Mouse (Mus musculus): ENCODE results near the gene Tmub1.
A peak's percentile ranks its signal among the peaks of the same experiment; 100 is the strongest.

The Tmub1 gene

DNA sequence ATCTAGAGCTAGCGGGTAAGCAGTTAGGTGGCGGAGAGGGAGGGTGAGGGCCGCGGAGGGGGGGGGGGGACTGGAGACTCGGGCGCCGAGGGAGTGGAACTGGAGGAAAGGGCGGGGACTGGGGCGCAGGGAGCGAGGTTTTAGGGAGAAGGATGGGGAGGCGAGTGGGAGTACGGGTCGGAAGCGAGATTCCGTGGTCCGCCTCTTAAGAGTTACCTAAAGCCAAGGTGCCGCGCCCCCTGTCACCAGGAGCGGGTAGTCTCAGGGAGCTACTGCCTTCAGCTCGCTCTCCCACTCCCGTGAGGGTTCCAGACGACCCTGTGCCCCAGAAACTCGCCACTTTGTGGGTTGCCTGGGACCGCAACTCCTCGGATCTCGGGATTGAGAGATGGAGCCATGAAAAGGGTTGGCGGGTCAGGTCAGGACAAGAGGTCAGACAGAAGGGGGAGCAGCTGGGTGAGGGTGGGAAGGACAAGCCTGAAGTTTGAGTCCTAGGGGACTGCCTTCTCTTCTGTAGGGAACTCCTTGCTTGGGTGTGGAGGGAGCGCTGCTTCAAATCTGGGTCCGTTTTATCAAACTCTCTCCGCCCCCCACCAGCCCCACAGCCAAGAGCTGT is 22.1 kb downstream of the Tmub1 start:
- Histone ChIP-seq H3K27me3 (ENCODE audit: insufficient read depth, low read length) (peaks cover 38% of the 10 kb centered on the region), H3K9me3 (ENCODE audit: low read length) (peaks cover 7% of the 10 kb centered on the region), H3K4me1 (replicated peaks; ENCODE audit: low read depth, low read length) (peaks cover 63% of the 10 kb centered on the region), H3K36me3 (ENCODE audit: insufficient read depth, low read length) (peaks cover 26% of the 10 kb centered on the region), H3K4me3 (replicated peaks; ENCODE audit: low read length) (peak overlapping the region; percentile 81)
- TF ChIP-seq NANOG (IDR thresholded peaks at IDR 0.05; ENCODE audit: borderline replicate concordance, low read length) (no peak), POU5F1 (IDR thresholded peaks at IDR 0.05; ENCODE audit: borderline replicate concordance, low read length) (no peak)

DNA sequence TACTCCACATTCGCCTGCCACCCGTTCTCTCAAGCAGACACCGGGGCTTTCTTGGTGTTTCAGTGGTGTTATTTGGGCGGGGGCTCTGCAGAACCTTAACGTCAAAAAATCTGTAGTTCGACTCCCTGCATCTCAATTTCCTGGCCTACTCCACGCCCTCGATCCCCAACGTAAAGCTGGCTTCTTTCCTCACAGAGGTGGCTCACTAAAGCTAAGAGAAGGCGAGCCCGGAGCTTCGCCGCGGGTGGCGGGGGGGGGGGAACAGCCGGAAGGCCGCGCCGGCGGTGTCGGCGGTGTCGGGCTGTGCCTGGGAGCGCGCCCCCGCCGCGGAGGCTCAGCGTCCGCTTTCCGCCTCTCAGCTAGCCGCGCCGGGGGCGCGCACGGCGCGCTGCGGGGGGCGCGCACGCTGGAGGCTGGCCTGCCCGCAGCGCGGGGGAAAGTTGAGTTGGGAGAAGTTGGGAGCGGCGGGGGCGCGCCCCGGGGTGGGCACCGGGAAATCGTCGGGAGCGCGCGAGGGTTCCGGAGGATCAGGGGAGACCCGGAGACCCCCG is 22.7 kb downstream of the Tmub1 start:
- peaks cover 26% of the 10 kb centered on the region for H3K36me3 ChIP-seq (ENCODE audit: insufficient read depth, low read length)
- H3K4me1 ChIP-seq (replicated peaks; ENCODE audit: low read depth, low read length), result peaks cover 63% of the 10 kb centered on the region
- TF ChIP-seq CTCF (conservative IDR thresholded peaks at IDR 0.05; ENCODE audit: low read length), result no peak
- no peak for TF ChIP-seq NANOG (IDR thresholded peaks at IDR 0.05; ENCODE audit: borderline replicate concordance, low read length)
- TF ChIP-seq POU5F1 (IDR thresholded peaks at IDR 0.05; ENCODE audit: borderline replicate concordance, low read length), result no peak
- peak overlapping the region; percentile 81 for H3K4me3 ChIP-seq (replicated peaks; ENCODE audit: low read length)
- peaks cover 38% of the 10 kb centered on the region for H3K27me3 ChIP-seq (ENCODE audit: insufficient read depth, low read length)
- H3K9me3 ChIP-seq (ENCODE audit: low read length), result peaks cover 7% of the 10 kb centered on the region

GRCm38 (mm10) chr5:24424004-24424781 is 23.5 kb downstream of the Tmub1 start:
- Histone ChIP-seq H3K4me1 (replicated peaks; ENCODE audit: low read depth, low read length) (peaks cover 58% of the 10 kb centered on the region), H3K27me3 (ENCODE audit: insufficient read depth, low read length) (peaks cover 38% of the 10 kb centered on the region), H3K9me3 (ENCODE audit: low read length) (peaks cover 7% of the 10 kb centered on the region), H3K4me3 (replicated peaks; ENCODE audit: low read length) (peak overlapping the region; percentile 81), H3K36me3 (ENCODE audit: insufficient read depth, low read length) (peaks cover 28% of the 10 kb centered on the region)
- TF ChIP-seq CTCF (conservative IDR thresholded peaks at IDR 0.05; ENCODE audit: low read length) (no peak), NANOG (IDR thresholded peaks at IDR 0.05; ENCODE audit: borderline replicate concordance, low read length) (no peak), POU5F1 (IDR thresholded peaks at IDR 0.05; ENCODE audit: borderline replicate concordance, low read length) (no peak)

- peaks cover 50% of the 10 kb centered on the region for H3K4me1 ChIP-seq (replicated peaks; ENCODE audit: low read depth, low read length)
- TF ChIP-seq POU5F1 (IDR thresholded peaks at IDR 0.05; ENCODE audit: borderline replicate concordance, low read length), result no peak
- TF ChIP-seq NANOG (IDR thresholded peaks at IDR 0.05; ENCODE audit: borderline replicate concordance, low read length), result peak; percentile 58; the same call in 1 of the 2 replicates
- TF ChIP-seq CTCF (conservative IDR thresholded peaks at IDR 0.05; ENCODE audit: low read length), result no peak
- peaks cover 33% of the 10 kb centered on the region for H3K27me3 ChIP-seq (ENCODE audit: insufficient read depth, low read length)
- H3K9me3 ChIP-seq (ENCODE audit: low read length), result peaks cover 7% of the 10 kb centered on the region
- H3K36me3 ChIP-seq (ENCODE audit: insufficient read depth, low read length), result peaks cover 37% of the 10 kb centered on the region
- H3K4me3 ChIP-seq (replicated peaks; ENCODE audit: low read length), result peak within 1 kb of the TSS; percentile 81
These were observed 24.3 kb downstream of the Tmub1 start, which contains the start of the genes Cdk5 and Slc4a2 for GRCm38 (mm10) chr5:24423129-24424003. Cdk5 (minus strand) TSS chr5:24423530. Slc4a2 (plus strand) TSS chr5:24423837.

DNA sequence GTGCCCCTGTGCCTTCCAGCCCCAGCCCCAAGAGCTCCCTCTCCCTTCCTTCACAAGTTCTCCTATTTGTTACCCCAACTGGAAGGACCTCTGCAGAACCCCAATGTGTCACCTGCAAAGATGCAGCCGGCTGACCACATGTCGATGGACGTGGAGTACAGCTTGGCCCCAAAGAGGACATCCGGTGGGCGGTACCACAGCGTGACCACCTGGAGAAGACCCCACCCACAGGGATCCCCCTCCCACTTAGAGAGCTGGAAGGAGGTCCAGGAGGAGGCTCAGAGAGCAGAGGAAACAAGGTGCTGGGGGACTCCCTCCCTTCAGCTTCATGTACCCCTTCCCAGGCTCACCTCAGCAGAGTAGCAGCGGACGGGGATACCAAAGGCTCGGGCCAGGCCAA is 27.3 kb downstream of the Tmub1 start:
- Histone ChIP-seq H3K4me3 (replicated peaks; ENCODE audit: low read length) (no peak overlapping the region), H3K27me3 (ENCODE audit: insufficient read depth, low read length) (peaks cover 9% of the 10 kb centered on the region), H3K9me3 (ENCODE audit: low read length) (peaks cover 7% of the 10 kb centered on the region), H3K36me3 (ENCODE audit: insufficient read depth, low read length) (peaks cover 41% of the 10 kb centered on the region), H3K4me1 (replicated peaks; ENCODE audit: low read depth, low read length) (peaks cover 37% of the 10 kb centered on the region)
- no peak for TF ChIP-seq POU5F1 (IDR thresholded peaks at IDR 0.05; ENCODE audit: borderline replicate concordance, low read length)
- no peak for TF ChIP-seq CTCF (conservative IDR thresholded peaks at IDR 0.05; ENCODE audit: low read length)
- no peak for TF ChIP-seq NANOG (IDR thresholded peaks at IDR 0.05; ENCODE audit: borderline replicate concordance, low read length)

DNA sequence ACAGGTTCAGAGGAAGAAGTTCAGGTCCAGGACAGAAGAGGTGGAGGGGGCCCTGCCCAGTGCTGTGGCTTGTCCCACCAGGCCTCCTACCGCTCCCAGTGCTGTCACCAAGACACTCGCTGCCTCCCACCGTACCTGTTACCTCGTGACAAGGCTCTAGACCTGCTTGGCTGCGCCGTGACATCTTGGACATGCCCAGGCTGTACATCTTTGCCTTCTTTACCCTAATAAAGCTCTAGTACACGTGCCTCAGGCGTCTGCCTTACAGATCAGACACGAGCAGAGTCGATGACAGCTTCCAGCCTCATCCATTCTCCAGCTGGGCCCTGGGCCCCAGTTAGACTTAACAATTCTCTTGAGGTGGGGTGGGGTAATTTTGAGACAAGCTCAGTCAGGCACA is 30.1 kb downstream of the Tmub1 start:
- Histone ChIP-seq H3K27me3 (ENCODE audit: insufficient read depth, low read length) (peaks cover 28% of the 10 kb centered on the region), H3K4me1 (replicated peaks; ENCODE audit: low read depth, low read length) (peaks cover 33% of the 10 kb centered on the region), H3K9me3 (ENCODE audit: low read length) (no peaks in the 10 kb centered on the region), H3K36me3 (ENCODE audit: insufficient read depth, low read length) (peaks cover 41% of the 10 kb centered on the region), H3K4me3 (replicated peaks; ENCODE audit: low read length) (no peak overlapping the region)
- no peak for TF ChIP-seq POU5F1 (IDR thresholded peaks at IDR 0.05; ENCODE audit: borderline replicate concordance, low read length)
- TF ChIP-seq NANOG (IDR thresholded peaks at IDR 0.05; ENCODE audit: borderline replicate concordance, low read length), result no peak
- no peak for TF ChIP-seq CTCF (conservative IDR thresholded peaks at IDR 0.05; ENCODE audit: low read length)

DNA sequence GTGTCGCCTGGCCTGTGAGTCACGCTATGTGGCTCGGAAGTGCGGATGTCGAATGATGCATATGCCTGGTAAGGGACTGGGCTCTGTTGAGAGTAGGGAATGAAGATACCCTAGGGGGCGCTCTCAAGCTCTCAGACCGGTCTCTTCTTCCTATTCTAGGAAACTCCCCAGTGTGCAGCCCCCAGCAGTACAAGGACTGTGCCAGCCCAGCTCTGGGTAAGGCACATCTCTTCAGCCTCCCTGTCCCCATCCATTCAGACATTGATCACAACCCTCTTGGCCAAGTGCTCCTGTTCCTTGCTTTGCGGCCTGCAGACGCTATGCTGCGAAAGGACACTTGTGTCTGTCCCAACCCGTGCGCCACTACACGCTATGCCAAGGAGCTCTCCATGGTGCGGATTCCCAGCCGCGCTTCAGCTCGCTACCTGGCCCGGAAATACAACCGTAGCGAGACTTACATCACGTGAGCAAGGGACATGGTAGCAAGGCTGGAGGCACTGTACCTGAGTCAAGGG is 31.4 kb downstream of the Tmub1 start:
- Histone ChIP-seq H3K4me3 (replicated peaks; ENCODE audit: low read length) (peak overlapping the region; percentile 57), H3K27me3 (ENCODE audit: insufficient read depth, low read length) (peaks cover 35% of the 10 kb centered on the region), H3K4me1 (replicated peaks; ENCODE audit: low read depth, low read length) (peaks cover 30% of the 10 kb centered on the region), H3K9me3 (ENCODE audit: low read length) (no peaks in the 10 kb centered on the region), H3K36me3 (ENCODE audit: insufficient read depth, low read length) (peaks cover 33% of the 10 kb centered on the region)
- TF ChIP-seq NANOG (IDR thresholded peaks at IDR 0.05; ENCODE audit: borderline replicate concordance, low read length) (no peak), CTCF (conservative IDR thresholded peaks at IDR 0.05; ENCODE audit: low read length) (peak; percentile 62)
